Mouse (Mus musculus): ENCODE measurements around the gene Upf2.
"Not testable (repeated sequence)": the region's sequence is repeated elsewhere in the genome, so short reads cannot be mapped to it uniquely, and the experiment has no call there.

DNA sequence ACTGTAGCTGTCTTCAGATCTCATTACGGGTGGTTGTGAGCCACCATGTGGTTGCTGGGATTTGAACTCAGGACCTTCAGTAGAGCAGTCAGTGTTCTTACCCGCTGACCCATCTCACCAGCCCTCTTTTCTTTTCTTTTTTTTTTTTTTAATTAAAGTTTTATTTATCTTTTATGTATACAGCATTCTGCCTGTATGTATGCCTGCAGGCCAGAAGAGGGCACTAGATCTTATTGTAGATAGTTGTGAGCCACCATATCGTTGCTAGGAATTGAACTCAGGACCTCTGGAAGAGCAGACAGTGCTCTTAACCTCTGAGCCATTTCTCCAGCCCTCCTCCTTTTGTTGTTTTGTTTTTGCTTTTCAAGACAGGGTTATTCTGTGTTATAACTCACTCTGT lies 19.4 kb downstream of the Upf2 start:
- TF ChIP-seq CTCF (IDR thresholded peaks at IDR 0.05; ENCODE audit: extremely low read depth, insufficient read depth, insufficient read length, insufficient replicate concordance); POLR2A (IDR thresholded peaks at IDR 0.05; ENCODE audit: low read depth, low read length): not testable (repeated sequence)

Data from spleen, adult 2 months (tissue).